Mouse (Mus musculus): ENCODE results near the gene Grik4.
"Not testable (repeated sequence)": the region's sequence is repeated elsewhere in the genome, so short reads cannot be mapped to it uniquely, and the experiment has no call there.

Gene Grik4

DNA sequence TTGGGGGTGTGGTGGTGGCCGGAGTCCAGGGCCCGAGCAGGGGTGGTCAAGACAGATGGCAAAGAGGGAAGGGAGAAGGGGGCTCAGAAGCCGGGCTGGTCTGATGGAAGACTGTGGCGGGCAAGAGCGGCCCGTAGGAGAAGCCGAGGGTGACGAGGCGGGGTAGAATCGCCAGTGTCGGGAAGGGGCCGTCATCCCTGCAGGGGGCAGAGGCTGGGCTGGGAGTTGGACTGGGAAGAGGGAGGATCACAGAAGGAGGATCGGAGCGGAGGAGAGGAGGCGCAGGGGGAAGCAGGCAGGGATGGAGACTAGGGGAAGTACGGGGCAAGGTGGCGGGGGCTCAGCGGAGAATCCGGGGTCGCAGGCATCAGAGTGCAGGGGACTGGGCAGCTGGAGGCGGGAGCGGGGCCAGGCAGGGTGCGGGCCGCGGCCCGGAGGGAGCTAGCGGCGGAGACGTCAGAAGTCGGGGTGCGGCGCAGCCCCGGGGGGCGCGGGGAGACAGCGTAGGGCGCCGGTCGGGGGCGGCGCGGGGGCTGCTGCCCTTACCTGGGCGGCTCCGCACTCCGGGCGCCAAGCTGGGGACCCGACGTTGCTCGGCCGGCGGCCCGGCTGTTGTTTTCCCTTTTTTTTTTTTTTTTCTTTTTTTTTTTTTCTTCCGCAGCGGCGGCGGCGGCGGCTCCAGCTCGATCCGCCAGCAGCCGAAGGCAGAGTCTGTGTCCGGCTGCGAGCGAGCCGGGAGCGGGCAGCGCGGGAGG is at the start of gene Grik4:
Gene Grik4, minus strand, starts transcription at position 713 of the 755 bp plus-strand sequence.
- DNase-seq (ENCODE audit: low read depth, low spot score): no peak

- no peak for DNase-seq (ENCODE audit: low read depth, low spot score)
Measured at GRCm38 (mm10) chr9:42993659-42994058, 49.4 kb upstream of the Grik4 start.

DNA sequence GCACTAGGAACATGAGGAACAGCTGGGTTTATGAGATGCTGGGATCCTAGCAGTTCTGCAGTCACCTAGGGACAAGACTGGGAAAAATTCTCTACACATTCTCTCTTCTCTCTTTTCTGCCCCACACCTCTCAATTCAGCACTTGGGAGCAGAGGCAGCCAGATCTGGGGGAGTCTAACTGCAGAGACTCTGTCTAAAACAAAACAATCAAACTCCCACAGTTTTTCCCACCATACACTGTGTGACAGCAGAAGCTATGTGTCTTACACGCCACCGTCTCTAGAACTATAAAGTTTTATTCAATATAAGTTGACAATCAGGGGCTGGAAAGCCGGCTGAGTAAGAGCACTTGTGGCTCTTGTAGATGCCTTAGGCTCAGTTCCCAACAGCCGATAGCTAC is 43.7 kb upstream of the Grik4 start:
- DNase-seq (ENCODE audit: low read depth, low spot score): no peak

- no peak for DNase-seq (ENCODE audit: low read depth, low spot score)
Measured at GRCm38 (mm10) chr9:42968894-42969521, 24.7 kb upstream of the Grik4 start.

DNA sequence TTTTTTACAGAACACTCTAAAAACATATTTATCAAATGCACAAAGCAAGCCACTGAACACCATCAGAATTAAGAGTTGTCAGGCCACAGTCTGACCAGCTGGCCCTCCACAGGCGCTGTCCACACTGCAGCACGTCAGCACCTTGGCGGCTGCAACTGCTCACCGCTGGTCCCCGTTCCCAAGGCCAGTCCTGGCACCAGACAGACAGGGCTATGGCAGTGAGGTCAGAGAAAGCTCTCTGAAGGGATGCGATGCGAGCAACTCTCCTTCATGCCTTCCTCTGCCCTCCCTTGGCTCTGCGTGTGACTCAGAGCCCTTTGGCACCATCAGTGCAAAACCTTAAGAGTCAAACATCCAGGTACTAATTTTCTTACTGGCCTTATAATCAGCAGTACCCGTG is 23.4 kb upstream of the Grik4 start:
- no peak for DNase-seq (ENCODE audit: low read depth, low spot score)

DNA sequence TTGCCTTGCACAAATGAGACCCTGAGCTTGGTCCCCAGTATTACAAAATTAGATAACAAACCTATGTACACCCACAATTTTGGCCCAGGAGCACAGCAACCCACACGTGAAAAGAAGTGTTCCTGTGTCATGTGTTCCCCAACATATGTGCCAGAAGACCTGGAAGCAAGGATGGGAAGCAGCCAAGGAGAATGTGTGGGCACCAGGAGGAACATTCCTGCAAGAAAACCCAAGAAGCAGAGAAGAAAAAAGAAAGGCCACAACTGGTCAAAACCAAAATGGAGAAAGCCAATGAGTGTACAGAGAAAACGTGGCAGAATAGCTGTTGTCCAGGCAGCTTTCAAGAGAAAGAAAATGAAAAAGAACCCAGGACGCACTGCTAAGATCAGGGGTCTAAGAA is 20.5 kb upstream of the Grik4 start:
- DNase-seq (ENCODE audit: low read depth, low spot score): not testable (repeated sequence)

DNA sequence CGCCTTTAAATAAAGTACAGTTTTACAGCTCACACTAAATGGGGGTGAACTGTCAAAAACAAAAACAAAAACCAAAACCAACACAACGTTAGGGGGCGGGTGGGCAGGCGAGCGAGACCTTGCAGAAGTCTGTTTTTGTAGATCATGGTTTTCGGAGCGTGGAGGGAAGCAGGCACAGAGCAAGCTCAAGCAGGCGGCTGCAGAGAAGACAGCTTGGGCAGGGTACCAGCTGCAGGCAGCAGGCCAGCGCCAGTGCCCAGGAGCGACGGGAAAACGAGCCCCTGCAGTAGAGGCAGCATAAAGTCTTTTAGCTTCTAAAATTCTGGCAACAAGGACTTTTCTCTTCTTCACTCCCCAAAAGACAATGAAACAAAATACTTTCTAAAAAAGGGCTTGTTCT is 20.1 kb upstream of the Grik4 start:
- no peak for DNase-seq (ENCODE audit: low read depth, low spot score)

- DNase-seq (ENCODE audit: low read depth, low spot score): no peak
Measured at GRCm38 (mm10) chr9:42962506-42962905, 18.2 kb upstream of the Grik4 start.

- no peak for DNase-seq (ENCODE audit: low read depth, low spot score)
Measured at GRCm38 (mm10) chr9:42958401-42958800, 14.1 kb upstream of the Grik4 start.

DNA sequence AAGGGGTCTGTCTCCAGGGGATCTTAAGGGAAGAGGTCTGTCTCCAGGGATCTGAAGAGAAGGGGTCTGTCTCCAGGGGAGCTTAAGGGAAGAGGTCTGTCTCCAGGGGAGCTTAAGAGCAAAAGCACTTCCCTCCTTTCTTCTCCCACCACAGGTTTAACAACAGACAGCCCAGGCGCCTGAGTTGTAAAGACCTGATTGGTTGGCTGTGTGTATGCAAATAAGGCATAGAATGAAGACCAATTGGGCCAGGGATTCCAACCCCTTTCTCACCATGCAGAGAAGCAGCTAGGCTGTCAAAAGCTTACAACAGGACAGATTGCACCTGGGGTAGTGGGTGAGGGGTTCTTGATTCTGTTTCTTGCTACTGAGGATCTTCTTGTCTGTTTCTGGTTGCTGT is 4.1 kb upstream of the Grik4 start:
- no peak for DNase-seq (ENCODE audit: low read depth, low spot score)

GRCm38 (mm10) chr9:42945174-42945573 is 881 bp upstream of the Grik4 start:
- DNase-seq (ENCODE audit: low read depth, low spot score): no peak

- DNase-seq (ENCODE audit: low read depth, low spot score): peak; percentile 62
Measured at GRCm38 (mm10) chr9:42944536-42945006, 278 bp upstream of the Grik4 start.

- DNase-seq (ENCODE audit: low read depth, low spot score): no peak
Measured at GRCm38 (mm10) chr9:42943057-42943529, 1.2 kb downstream of the Grik4 start.

GRCm38 (mm10) chr9:42942148-42942547 is 2.1 kb downstream of the Grik4 start:
- DNase-seq (ENCODE audit: low read depth, low spot score): no peak

DNA sequence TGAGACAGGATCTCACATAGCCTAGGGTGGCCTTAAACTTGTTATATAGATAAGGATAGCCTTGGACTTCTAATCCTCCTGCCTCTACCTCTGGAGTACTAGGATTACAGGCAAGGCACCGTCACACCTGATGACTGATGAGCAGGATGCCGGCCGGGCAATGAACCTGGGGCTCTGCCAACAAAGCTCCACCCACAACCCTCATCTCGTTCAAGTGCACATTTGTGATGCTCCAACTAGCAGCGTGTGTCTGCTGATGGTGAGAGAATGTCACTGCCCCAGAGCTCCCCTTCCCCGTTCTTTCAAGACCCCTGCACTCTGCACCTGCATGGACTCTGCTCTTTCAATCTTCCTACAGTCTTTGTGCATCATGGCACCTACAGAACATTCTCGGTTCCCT is 12.1 kb downstream of the Grik4 start:
- no peak for DNase-seq (ENCODE audit: low read depth, low spot score)

GRCm38 (mm10) chr9:42927498-42927897 is 16.8 kb downstream of the Grik4 start:
- DNase-seq (ENCODE audit: low read depth, low spot score): no peak

DNA sequence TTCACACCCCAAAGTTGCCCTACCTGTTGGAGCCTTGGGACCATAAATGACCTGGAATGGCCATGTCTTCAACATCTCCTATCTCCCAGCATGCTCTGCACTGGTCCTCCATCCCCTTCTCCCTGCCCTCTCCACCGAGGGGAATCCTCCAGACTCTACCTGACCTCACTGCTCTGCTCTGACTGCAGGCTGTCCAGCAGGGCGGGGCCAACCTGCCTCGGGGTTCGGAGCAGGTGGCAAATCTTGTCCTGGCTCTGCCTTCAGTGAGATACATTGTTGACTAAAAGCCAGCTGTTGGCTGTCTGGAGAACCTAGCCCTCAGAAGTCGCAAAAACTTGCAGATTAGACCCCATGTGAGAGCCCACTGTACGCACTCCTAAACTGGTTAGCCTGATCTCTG is 17.7 kb downstream of the Grik4 start:
- no peak for DNase-seq (ENCODE audit: low read depth, low spot score)

DNA sequence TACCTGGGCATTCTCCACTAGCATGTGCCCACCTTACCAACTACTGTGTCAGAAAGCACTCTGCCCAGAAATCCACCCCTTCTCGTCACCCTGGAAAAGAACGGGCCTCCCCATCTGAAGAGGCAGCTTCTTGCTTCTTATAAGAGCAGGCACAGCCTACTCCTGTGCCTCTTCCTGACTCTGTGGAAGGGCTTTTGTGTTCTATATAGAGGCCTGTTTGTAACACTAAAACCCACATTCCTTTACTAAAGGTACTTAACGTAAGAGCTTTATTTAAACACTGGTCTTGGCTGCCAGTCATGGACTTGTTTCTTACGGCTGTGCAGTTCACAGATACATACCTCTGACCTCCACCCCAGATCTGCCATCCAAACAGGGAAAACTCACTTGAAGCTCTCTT is 22.5 kb downstream of the Grik4 start:
- DNase-seq (ENCODE audit: low read depth, low spot score): no peak

- DNase-seq (ENCODE audit: low read depth, low spot score): no peak
Measured at GRCm38 (mm10) chr9:42920190-42920589, 24.1 kb downstream of the Grik4 start.

- no peak for DNase-seq (ENCODE audit: low read depth, low spot score)
Measured at GRCm38 (mm10) chr9:42917911-42918310, 26.4 kb downstream of the Grik4 start.

DNA sequence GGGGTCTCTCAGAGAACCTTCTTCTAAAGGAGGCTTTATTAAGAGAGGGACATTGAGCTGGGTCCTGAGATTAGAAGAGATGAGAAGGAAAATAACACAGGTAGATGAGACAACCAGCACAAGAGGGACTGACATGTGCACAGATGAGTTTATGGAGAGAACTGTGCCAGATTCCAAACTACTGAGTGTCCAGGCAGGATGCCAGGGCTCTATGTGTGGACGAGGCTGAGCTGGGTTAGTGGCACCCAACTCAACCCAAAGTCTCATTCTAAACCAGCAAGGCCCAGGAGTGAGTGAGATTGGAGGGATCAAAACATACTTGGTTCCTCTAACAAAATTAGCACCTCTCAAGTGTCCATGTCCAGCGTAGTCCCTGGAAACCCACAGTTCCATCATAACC is 31.1 kb downstream of the Grik4 start:
- DNase-seq (ENCODE audit: low read depth, low spot score): no peak

DNA sequence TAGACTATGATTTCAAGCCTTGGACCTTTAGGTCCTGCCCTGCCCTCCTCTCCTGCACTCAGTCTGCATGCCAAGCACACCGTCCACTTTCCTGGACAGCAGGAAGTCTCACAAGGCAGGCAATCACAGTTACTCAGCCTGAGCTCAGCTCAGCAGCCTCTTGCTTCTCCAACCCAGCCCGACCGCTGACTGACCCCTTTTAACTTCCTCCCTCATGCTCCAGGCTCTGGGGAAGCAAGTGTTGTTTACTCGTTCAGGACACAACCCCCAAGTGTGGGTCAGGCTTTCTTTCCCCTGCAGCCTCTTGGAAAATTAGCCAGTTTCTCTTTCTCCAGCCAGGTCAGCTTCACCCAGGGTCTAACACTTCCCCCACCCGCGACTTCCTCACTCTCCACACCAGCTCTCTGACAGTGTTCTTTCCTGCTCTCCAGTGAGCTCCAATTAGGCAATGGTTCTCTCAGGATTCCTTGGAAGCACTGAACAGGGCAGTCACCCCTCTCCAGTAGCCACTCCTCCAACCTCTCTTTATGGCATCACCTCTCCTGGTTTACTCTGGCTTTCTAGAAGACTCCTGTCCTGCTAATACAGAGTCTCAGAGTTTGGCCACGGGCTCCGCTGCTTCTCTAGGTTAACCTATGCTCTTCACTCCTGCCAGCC is 35.5 kb downstream of the Grik4 start:
- DNase-seq (ENCODE audit: low read depth, low spot score): no peak

DNA sequence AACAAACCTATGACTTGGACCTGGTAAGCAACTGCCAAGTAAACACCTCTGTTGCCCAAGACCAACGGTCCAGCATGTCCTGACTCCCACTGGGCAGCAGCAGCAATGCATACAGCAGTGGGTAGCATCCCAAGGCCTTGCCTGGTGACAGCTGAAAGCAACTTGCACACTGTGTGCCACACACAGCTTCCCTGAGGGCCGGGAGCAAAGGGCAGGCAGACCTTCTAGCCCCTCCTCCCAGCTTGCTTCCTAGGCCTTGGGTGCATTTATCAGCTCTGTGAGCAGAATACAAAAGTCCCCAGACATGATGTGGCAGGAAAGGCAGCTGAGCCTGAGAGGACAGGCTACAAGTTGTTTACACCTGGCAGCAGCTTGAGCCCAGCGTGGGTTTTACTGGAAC is 37.3 kb downstream of the Grik4 start:
- no peak for DNase-seq (ENCODE audit: low read depth, low spot score)
